Mouse (Mus musculus): ENCODE results near the gene Isoc2b. TPM values are rescaled to one million over a fixed set of nuclear protein-coding genes. Genes with fewer than 3 reads are reported as not detected.
"Not testable (repeated sequence)": the region's sequence is repeated elsewhere in the genome, so short reads cannot be mapped to it uniquely, and the experiment has no call there.

Gene Isoc2b
- 10 to 100 TPM; 34.4 to 50.2 TPM for polyA plus RNA-seq (2017; shearing (Covaris generic))

GRCm38 (mm10) chr7:4870133-4870532 is at the start of gene Isoc2b:
TSS of gene Isoc2b (minus strand) at chr7:4870258.
- ATAC-seq, result no peak

DNA sequence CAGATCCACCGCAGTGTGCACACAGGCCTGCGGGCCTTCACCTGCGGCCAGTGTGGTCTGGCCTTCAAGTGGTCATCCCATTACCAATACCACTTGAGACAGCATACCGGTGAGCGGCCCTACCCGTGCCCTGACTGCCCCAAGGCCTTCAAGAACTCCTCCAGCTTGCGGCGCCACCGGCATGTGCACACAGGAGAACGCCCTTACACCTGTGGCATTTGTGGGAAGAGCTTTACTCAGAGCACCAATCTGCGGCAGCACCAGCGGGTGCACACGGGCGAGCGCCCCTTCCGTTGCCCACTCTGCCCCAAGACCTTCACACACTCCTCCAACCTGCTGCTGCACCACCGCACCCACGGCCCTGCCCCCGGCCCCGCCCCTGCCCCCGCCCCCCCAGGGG is 49.0 kb upstream of the Isoc2b start:
- ATAC-seq, result no peak

DNA sequence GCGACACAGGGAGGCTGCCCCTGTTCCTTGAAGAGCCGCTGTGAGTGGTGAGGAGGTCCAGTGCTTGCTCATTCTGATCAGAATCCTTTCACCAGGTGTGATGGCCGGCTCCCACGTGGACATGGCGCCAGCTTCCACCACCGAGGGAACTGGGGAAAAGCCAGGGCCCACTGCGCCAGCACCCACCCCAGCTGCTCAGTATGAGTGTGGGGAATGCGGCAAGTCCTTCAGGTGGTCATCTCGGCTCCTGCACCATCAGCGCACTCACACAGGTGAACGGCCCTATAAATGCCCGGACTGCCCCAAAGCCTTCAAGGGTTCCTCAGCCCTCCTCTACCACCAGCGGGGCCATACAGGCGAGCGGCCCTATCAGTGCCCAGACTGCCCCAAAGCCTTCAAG is 48.6 kb upstream of the Isoc2b start:
- no peak for ATAC-seq

- ATAC-seq, result no peak
Observed at GRCm38 (mm10) chr7:4917494-4917893, 47.4 kb upstream of the Isoc2b start.

- peak; percentile 7 for ATAC-seq
Observed at GRCm38 (mm10) chr7:4915669-4916416, 45.8 kb upstream of the Isoc2b start.

- ATAC-seq, result peak; percentile 87
Observed at GRCm38 (mm10) chr7:4915007-4915665, 45.1 kb upstream of the Isoc2b start, which contains the start of gene Zfp628. TSS of gene Zfp628 (plus strand) at chr7:4915217.

- ATAC-seq, result no peak
Observed at GRCm38 (mm10) chr7:4912248-4912647, 42.2 kb upstream of the Isoc2b start.

- ATAC-seq, result no peak
Observed at GRCm38 (mm10) chr7:4911561-4911960, 41.5 kb upstream of the Isoc2b start.

GRCm38 (mm10) chr7:4906466-4906950 is 36.5 kb upstream of the Isoc2b start, which contains the start of gene Gm36210:
TSS of gene Gm36210 (minus strand) at chr7:4906516.
- ATAC-seq, result no peak

DNA sequence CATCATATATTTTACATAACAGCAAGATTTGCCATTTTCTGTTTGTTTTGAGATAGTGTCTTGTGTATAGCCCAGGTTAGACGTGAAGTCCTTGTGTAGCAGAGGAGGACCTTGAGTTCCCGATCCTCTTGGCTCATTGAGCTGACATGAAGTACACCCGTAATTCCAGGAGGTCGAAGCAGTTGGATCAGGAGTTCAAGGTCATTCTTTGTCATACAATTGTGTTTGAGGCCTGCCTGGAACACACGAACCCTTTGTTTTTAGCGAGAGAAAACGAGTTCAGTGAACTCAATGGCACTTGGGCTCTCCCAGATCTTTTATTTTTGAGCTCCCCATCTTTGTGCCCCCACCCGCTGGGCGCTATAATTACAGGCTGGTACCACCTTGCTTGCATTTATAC is 32.3 kb upstream of the Isoc2b start:
- no peak for ATAC-seq

DNA sequence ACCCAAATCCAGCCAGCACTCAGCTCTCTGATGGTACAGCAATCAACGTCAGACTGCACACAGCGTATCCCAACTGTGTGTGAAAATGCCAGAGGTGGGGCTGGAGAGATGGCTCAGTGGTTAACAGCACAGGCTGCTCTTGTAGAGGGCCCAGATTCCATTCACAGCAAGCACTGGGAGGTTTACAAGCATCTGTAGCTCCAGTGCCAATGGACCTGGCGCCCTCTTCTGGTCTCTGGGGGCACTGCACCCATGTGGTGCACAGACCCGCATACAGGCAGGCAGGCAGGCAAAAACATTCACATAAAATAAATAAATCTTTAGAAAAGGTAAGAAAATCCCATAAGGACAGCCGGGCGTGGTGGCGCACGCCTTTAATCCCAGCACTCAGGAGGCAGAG is 31.1 kb upstream of the Isoc2b start:
- ATAC-seq, result no peak

DNA sequence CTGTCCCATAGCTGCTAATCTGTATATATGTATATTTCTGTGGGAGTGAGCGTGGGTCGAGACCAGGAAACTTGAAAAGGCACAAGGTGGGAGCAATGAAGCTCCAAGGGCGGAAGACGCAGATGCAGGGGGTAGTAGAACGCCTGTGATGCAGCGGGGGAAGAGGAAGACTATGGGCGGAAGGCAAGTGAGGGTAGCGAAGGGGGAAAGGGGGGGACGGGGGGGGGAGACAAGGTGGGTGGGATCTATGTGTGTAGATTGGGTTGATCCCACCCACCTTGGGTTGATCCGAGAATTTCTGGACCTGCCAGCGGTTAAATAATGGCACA is 30.4 kb upstream of the Isoc2b start:
- ATAC-seq, result no peak

GRCm38 (mm10) chr7:4899649-4900522 is 29.8 kb upstream of the Isoc2b start:
- peak; percentile 23 for ATAC-seq

GRCm38 (mm10) chr7:4898851-4899648 is 29.0 kb upstream of the Isoc2b start:
- no peak for ATAC-seq

DNA sequence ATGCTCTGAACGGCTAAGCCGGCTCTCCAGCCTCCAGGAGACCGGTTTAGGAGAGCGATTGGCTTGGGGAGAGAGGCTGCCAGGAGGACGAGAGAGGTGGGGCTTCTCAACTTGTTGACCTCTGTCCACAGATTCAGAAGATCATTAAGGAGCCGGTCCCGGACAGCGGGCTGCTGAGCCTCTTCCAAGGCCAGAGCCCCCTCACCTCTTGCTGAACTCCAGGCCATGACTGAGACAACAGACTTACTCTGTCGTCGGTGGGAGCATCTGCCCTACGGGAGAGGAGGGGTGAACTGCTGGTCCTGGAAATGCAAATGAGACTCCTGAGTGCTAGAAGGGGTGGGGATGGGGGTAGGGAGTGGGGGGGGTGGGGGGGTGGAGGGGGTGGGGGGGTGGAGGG is 25.1 kb upstream of the Isoc2b start:
- no peak for ATAC-seq

DNA sequence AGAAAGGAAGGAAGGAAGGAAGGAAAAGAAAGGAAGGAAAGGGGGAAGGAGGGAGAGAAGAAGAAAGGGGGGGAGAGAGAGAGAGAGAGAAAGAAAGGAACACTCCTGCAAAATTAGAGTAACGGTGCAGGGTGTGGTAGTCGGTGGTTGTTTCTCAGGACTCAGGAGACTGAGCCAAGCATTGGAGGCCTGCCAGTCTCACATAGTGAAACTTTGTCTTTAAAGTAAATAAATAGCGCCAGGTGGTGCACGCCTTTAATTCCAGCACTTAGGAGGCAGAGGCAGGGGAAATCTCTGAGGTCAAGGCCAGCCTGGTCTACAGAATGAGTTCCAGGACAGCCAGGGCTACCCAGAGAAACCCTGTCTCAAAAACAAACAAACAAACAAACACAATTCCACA is 16.6 kb upstream of the Isoc2b start:
- no peak for ATAC-seq

- ATAC-seq, result not testable (repeated sequence)
Observed at GRCm38 (mm10) chr7:4879036-4879435, 9.0 kb upstream of the Isoc2b start.

- no peak for ATAC-seq
Observed at GRCm38 (mm10) chr7:4878186-4878585, 8.1 kb upstream of the Isoc2b start.

DNA sequence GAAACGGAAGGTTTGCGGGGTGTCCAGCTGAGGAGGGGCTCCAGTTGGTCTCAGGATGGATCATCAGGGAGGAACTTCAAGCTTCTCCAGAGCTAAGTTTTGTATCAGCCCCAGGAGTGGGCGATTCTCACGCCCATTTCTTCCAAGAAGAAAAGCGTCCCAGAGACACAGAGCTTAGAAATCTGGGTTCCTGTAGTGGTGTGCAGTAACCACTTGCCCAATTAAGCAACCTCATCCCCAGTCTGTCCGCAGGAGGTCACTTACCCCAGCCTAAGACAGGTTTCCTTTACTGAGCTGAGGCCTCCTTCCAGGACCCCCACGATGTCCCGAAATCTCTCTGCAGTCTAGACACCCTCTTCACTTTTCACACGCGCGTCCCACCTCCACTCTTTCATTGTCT is 7.2 kb upstream of the Isoc2b start:
- ATAC-seq, result peak; percentile 14

- peak; percentile 100 for ATAC-seq
Observed at GRCm38 (mm10) chr7:4876753-4877221, 6.7 kb upstream of the Isoc2b start, which contains the start of gene Isoc2a. TSS of gene Isoc2a (plus strand) at chr7:4877153.

- ATAC-seq, result no peak
Observed at GRCm38 (mm10) chr7:4866631-4867180, 3.4 kb downstream of the Isoc2b start.
